Mouse (Mus musculus): ENCODE data around the gene Cd44. TPM values are rescaled to one million over a fixed set of nuclear protein-coding genes. Genes with fewer than 3 reads are reported as not detected.

Cd44 gene
- 49.8 and 57.3 TPM in 2 replicates for polyA plus RNA-seq (2014; fragmentation: Nextera tagmentation; extraction: Ambion mirVana)

GRCm38 (mm10) chr2:102900875-102901827 is at the start of gene Cd44:
TSS of gene Cd44 (minus strand) at chr2:102901665.
- Histone ChIP-seq H3K4me2 (ENCODE audit: low read depth, low read length) (peak within 1 kb of the TSS; percentile 83), H3K9ac (ENCODE audit: low read depth, low read length) (peak within 1 kb of the TSS; percentile 64), H3K9me3 (ENCODE audit: control insufficient read depth, low read length) (no peaks in the 10 kb centered on the region), H3K36me3 (ENCODE audit: control insufficient read depth, insufficient read depth, low read length) (no peaks in the 10 kb centered on the region), H3K27ac (replicated peaks; ENCODE audit: low read depth, low read length) (peak within 1 kb of the TSS; percentile 48), H3K4me3 (ENCODE audit: low read depth, low read length) (peak within 1 kb of the TSS; percentile 47), H3K27me3 (replicated peaks; ENCODE audit: control insufficient read depth, insufficient read depth, low read length) (0 out of 2 replicates have a peak, but pooled peaks cover 2% of the 10 kb centered on the region), H3K4me1 (ENCODE audit: control insufficient read depth, insufficient read depth, low read length) (peaks cover 7% of the 10 kb centered on the region)
- ATAC-seq (ENCODE audit: low read depth) (peak; percentile 79), DNase-seq (ENCODE audit: low spot score) (peak; percentile 81)
- 1% methylated on average over 27 of the region's 29 CpGs for WGBS

- 63% methylated on average over 4 of the region's 4 CpGs for WGBS
- DNase-seq (ENCODE audit: low spot score), result no peak
- Histone ChIP-seq H3K4me2 (ENCODE audit: low read depth, low read length) (no peak overlapping the region), H3K4me1 (ENCODE audit: control insufficient read depth, insufficient read depth, low read length) (peaks cover 20% of the 10 kb centered on the region), H3K27me3 (replicated peaks; ENCODE audit: control insufficient read depth, insufficient read depth, low read length) (no peaks in the 10 kb centered on the region), H3K36me3 (ENCODE audit: control insufficient read depth, insufficient read depth, low read length) (no peaks in the 10 kb centered on the region), H3K4me3 (ENCODE audit: low read depth, low read length) (no peak overlapping the region), H3K27ac (replicated peaks; ENCODE audit: low read depth, low read length) (no peak overlapping the region), H3K9ac (ENCODE audit: low read depth, low read length) (no peak overlapping the region), H3K9me3 (ENCODE audit: control insufficient read depth, low read length) (no peaks in the 10 kb centered on the region)
- ATAC-seq (ENCODE audit: low read depth), result no peak
These were observed 47.0 kb upstream of the Cd44 start for GRCm38 (mm10) chr2:102948481-102948857.

GRCm38 (mm10) chr2:102947846-102948480 is 46.5 kb upstream of the Cd44 start:
- no peaks in the 10 kb centered on the region for H3K36me3 ChIP-seq (ENCODE audit: control insufficient read depth, insufficient read depth, low read length)
- no peak overlapping the region for H3K4me2 ChIP-seq (ENCODE audit: low read depth, low read length)
- H3K9me3 ChIP-seq (ENCODE audit: control insufficient read depth, low read length), result no peaks in the 10 kb centered on the region
- H3K9ac ChIP-seq (ENCODE audit: low read depth, low read length), result no peak overlapping the region
- no peak overlapping the region for H3K4me3 ChIP-seq (ENCODE audit: low read depth, low read length)
- WGBS, result 94% methylated on average over 5 of the region's 5 CpGs
- DNase-seq (ENCODE audit: low spot score) (no peak), ATAC-seq (ENCODE audit: low read depth) (no peak)
- no peaks in the 10 kb centered on the region for H3K27me3 ChIP-seq (replicated peaks; ENCODE audit: control insufficient read depth, insufficient read depth, low read length)
- H3K27ac ChIP-seq (replicated peaks; ENCODE audit: low read depth, low read length), result no peak overlapping the region
- peaks cover 25% of the 10 kb centered on the region for H3K4me1 ChIP-seq (ENCODE audit: control insufficient read depth, insufficient read depth, low read length)

GRCm38 (mm10) chr2:102945111-102945510 is 43.6 kb upstream of the Cd44 start:
- Histone ChIP-seq H3K4me2 (ENCODE audit: low read depth, low read length) (no peak overlapping the region), H3K9ac (ENCODE audit: low read depth, low read length) (no peak overlapping the region), H3K4me1 (ENCODE audit: control insufficient read depth, insufficient read depth, low read length) (peaks cover 31% of the 10 kb centered on the region), H3K27ac (replicated peaks; ENCODE audit: low read depth, low read length) (peak overlapping the region; percentile 88), H3K36me3 (ENCODE audit: control insufficient read depth, insufficient read depth, low read length) (no peaks in the 10 kb centered on the region), H3K27me3 (replicated peaks; ENCODE audit: control insufficient read depth, insufficient read depth, low read length) (no peaks in the 10 kb centered on the region), H3K4me3 (ENCODE audit: low read depth, low read length) (no peak overlapping the region), H3K9me3 (ENCODE audit: control insufficient read depth, low read length) (no peaks in the 10 kb centered on the region)
- WGBS, result 40% methylated on average over 1 of the region's 1 CpGs
- DNase-seq (ENCODE audit: low spot score) (no peak), ATAC-seq (ENCODE audit: low read depth) (no peak)

GRCm38 (mm10) chr2:102944415-102945012 is 43.0 kb upstream of the Cd44 start:
- H3K4me2 ChIP-seq (ENCODE audit: low read depth, low read length), result 0 out of 2 replicates have a peak overlapping the region, but pooled peaks have one; percentile 5
- H3K36me3 ChIP-seq (ENCODE audit: control insufficient read depth, insufficient read depth, low read length), result no peaks in the 10 kb centered on the region
- 0 out of 2 replicates have a peak overlapping the region, but pooled peaks have one; percentile 19 for H3K9ac ChIP-seq (ENCODE audit: low read depth, low read length)
- DNase-seq (ENCODE audit: low spot score) (no peak), ATAC-seq (ENCODE audit: low read depth) (peak; percentile 73)
- H3K9me3 ChIP-seq (ENCODE audit: control insufficient read depth, low read length), result no peaks in the 10 kb centered on the region
- peaks cover 31% of the 10 kb centered on the region for H3K4me1 ChIP-seq (ENCODE audit: control insufficient read depth, insufficient read depth, low read length)
- no peaks in the 10 kb centered on the region for H3K27me3 ChIP-seq (replicated peaks; ENCODE audit: control insufficient read depth, insufficient read depth, low read length)
- WGBS, result 29% methylated on average over 6 of the region's 7 CpGs
- no peak overlapping the region for H3K4me3 ChIP-seq (ENCODE audit: low read depth, low read length)
- H3K27ac ChIP-seq (replicated peaks; ENCODE audit: low read depth, low read length), result peak overlapping the region; percentile 88

GRCm38 (mm10) chr2:102943983-102944382 is 42.5 kb upstream of the Cd44 start:
- no peaks in the 10 kb centered on the region for H3K9me3 ChIP-seq (ENCODE audit: control insufficient read depth, low read length)
- DNase-seq (ENCODE audit: low spot score) (peak; percentile 97), ATAC-seq (ENCODE audit: low read depth) (peak; percentile 94)
- no peak overlapping the region for H3K4me3 ChIP-seq (ENCODE audit: low read depth, low read length)
- no peaks in the 10 kb centered on the region for H3K36me3 ChIP-seq (ENCODE audit: control insufficient read depth, insufficient read depth, low read length)
- H3K4me2 ChIP-seq (ENCODE audit: low read depth, low read length), result peak overlapping the region; percentile 8; the same call in 1 of the 2 replicates
- H3K27me3 ChIP-seq (replicated peaks; ENCODE audit: control insufficient read depth, insufficient read depth, low read length), result no peaks in the 10 kb centered on the region
- H3K27ac ChIP-seq (replicated peaks; ENCODE audit: low read depth, low read length), result peak overlapping the region; percentile 88
- WGBS, result 31% methylated on average over 6 of the region's 6 CpGs
- peaks cover 31% of the 10 kb centered on the region for H3K4me1 ChIP-seq (ENCODE audit: control insufficient read depth, insufficient read depth, low read length)
- no peak overlapping the region for H3K9ac ChIP-seq (ENCODE audit: low read depth, low read length)

- DNase-seq (ENCODE audit: low spot score) (no peak), ATAC-seq (ENCODE audit: low read depth) (no peak)
- peak overlapping the region; percentile 88 for H3K27ac ChIP-seq (replicated peaks; ENCODE audit: low read depth, low read length)
These were observed 41.3 kb upstream of the Cd44 start for GRCm38 (mm10) chr2:102942782-102943080.

GRCm38 (mm10) chr2:102941937-102942781 is 40.7 kb upstream of the Cd44 start:
- Histone ChIP-seq H3K4me3 (ENCODE audit: low read depth, low read length) (no peak overlapping the region), H3K36me3 (ENCODE audit: control insufficient read depth, insufficient read depth, low read length) (no peaks in the 10 kb centered on the region), H3K4me2 (ENCODE audit: low read depth, low read length) (no peak overlapping the region), H3K9ac (ENCODE audit: low read depth, low read length) (no peak overlapping the region), H3K9me3 (ENCODE audit: control insufficient read depth, low read length) (no peaks in the 10 kb centered on the region), H3K4me1 (ENCODE audit: control insufficient read depth, insufficient read depth, low read length) (peaks cover 31% of the 10 kb centered on the region), H3K27ac (replicated peaks; ENCODE audit: low read depth, low read length) (peak overlapping the region; percentile 88; the same call in 1 of the 2 replicates), H3K27me3 (replicated peaks; ENCODE audit: control insufficient read depth, insufficient read depth, low read length) (no peaks in the 10 kb centered on the region)
- ATAC-seq (ENCODE audit: low read depth), result no peak
- WGBS, result 49% methylated on average over 10 of the region's 10 CpGs
- DNase-seq (ENCODE audit: low spot score), result no peak

More at GRCm38 (mm10) chr2:102942782-102943080, 41.3 kb upstream of the Cd44 start:
- Histone ChIP-seq H3K36me3 (ENCODE audit: control insufficient read depth, insufficient read depth, low read length) (no peaks in the 10 kb centered on the region), H3K4me2 (ENCODE audit: low read depth, low read length) (no peak overlapping the region), H3K27me3 (replicated peaks; ENCODE audit: control insufficient read depth, insufficient read depth, low read length) (no peaks in the 10 kb centered on the region), H3K4me3 (ENCODE audit: low read depth, low read length) (no peak overlapping the region), H3K4me1 (ENCODE audit: control insufficient read depth, insufficient read depth, low read length) (peaks cover 31% of the 10 kb centered on the region), H3K9me3 (ENCODE audit: control insufficient read depth, low read length) (no peaks in the 10 kb centered on the region), H3K9ac (ENCODE audit: low read depth, low read length) (no peak overlapping the region)
- 69% methylated on average over 3 of the region's 3 CpGs for whole genome bisulfite sequencing
